ENCODE assay signal across 23 mouse cellular contexts in genomic region chr4:119789495-119790148, GRCm38 (mm10).
"Had no signal": no experiment of that assay in that cellular context is flagged by ENCODE, and none has a peak within 500 bp of the region (broad histone marks: within the 10 kb centered on the region; RNA-seq: fewer than 3 reads in every experiment).

No protein-coding gene starts in this region.

- H3K4me3 ChIP-seq: heart, embryonic 13.5 days; heart, embryonic 15.5 days; hindbrain, embryonic 13.5 days; hindbrain, embryonic 15.5 days; kidney, embryonic 15.5 days; limb, embryonic 10.5 days; limb, embryonic 12.5 days; liver, embryonic 13.5 days; liver, embryonic 15.5 days had no signal

- H3K9ac ChIP-seq: heart, embryonic 13.5 days; heart, embryonic 15.5 days; hindbrain, embryonic 13.5 days; hindbrain, embryonic 15.5 days; kidney, embryonic 15.5 days; limb, embryonic 12.5 days; liver, embryonic 13.5 days; liver, embryonic 15.5 days had no signal

- H3K27me3 ChIP-seq: heart, embryonic 15.5 days; hindbrain, embryonic 13.5 days; hindbrain, embryonic 15.5 days; kidney, embryonic 15.5 days; limb, embryonic 12.5 days; liver, embryonic 13.5 days; liver, embryonic 15.5 days had no signal

- H3K4me1 ChIP-seq: heart, embryonic 13.5 days; heart, embryonic 15.5 days; hindbrain, embryonic 13.5 days; hindbrain, embryonic 15.5 days; kidney, embryonic 15.5 days; limb, embryonic 10.5 days; limb, embryonic 12.5 days; liver, embryonic 13.5 days; liver, embryonic 15.5 days had no signal

- H3K27ac ChIP-seq: heart, embryonic 13.5 days; heart, embryonic 15.5 days; hindbrain, embryonic 13.5 days; hindbrain, embryonic 15.5 days; hindbrain, postnatal 0 days; kidney, embryonic 15.5 days; kidney, postnatal 0 days; limb, embryonic 10.5 days; limb, embryonic 12.5 days; liver, embryonic 13.5 days; liver, embryonic 15.5 days had no signal

- H3K36me3 ChIP-seq: heart, embryonic 13.5 days; heart, embryonic 15.5 days; hindbrain, embryonic 13.5 days; hindbrain, embryonic 15.5 days; kidney, embryonic 15.5 days; limb, embryonic 10.5 days; limb, embryonic 12.5 days; liver, embryonic 13.5 days; liver, embryonic 15.5 days had no signal

- DNase-seq: gastrocnemius, postnatal 14 days; gastrocnemius, postnatal 36 days; heart, adult 18-20 months; heart, postnatal 14 days; heart, postnatal 36 days; kidney, adult 11 months; kidney, adult 2 months; kidney, adult 9 months; kidney, postnatal 14 days; kidney, postnatal 36 days; layer of hippocampus, postnatal 36 days; liver; liver, embryonic 13.5 days had no signal
